Mouse (Mus musculus) gastrocnemius, adult 2 months (tissue): Measurements from ENCODE around the gene 1110051M20Rik. TPM values are rescaled to one million over a fixed set of nuclear protein-coding genes. Genes with fewer than 3 reads are reported as not detected.
A peak's percentile ranks its signal among the peaks of the same experiment; 100 is the strongest.

ENCODE experiments used
- DNase-seq: peaks from one replicate; pipeline ENCODE4 v3.0.0; 2022
- H3K27ac ChIP-seq: fragments of 200-600 bp; 2 replicates; pipeline ENCODE4 v1.8.1; 2022; ENCODE audit warnings: mild to moderate bottlenecking
- H3K4me3 ChIP-seq: fragments of 200-600 bp; 2 replicates; pipeline ENCODE4 v1.8.1; 2022; ENCODE audit warnings: mild to moderate bottlenecking, moderate library complexity
- CTCF ChIP-seq: fragments of 200-600 bp; IDR thresholded peaks from 2 replicates; pipeline ENCODE4 v1.8.1; 2022; ENCODE audit warnings: antibody characterized with exemption, mild to moderate bottlenecking, moderate library complexity
- intact Hi-C: fragments of 180-260 bp; cut with DNase I; formaldehyde crosslinking; loops from one replicate; pipeline ENCODE4 v1.15.1; 2025
- total RNA-seq, 2 experiments: library from RNA; stranded (reverse); gene quantifications; 2 replicates each; pipeline ENCODE4 v1.2.3; 2021

The 1110051M20Rik gene
- total RNA-seq, 2 experiments from 2014 or later = 13.4 to 20.0 TPM

DNA sequence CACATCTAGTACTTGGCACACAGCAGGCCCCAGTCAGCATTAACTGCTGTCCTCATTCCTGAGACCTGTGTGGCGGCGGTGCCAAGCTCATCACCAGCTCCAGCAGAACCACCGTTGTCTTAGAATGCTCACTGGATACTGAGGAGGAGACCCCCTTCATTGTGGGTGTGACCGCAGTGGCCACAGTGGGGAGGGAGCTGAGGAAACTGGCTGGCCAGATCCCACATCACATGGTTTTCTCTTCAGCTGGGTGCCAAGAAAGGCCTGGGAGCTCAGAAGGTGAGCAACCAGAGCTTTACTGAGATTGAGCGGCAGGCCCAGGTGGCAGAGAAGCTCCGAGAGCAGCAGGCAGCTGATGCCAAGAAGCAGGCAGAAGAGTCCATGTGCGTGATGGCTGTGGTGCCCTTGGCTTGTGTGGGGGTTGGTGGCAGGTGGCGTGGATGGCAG, 174.8 kb downstream of the 1110051M20Rik start:
- H3K4me3 ChIP-seq = peak overlapping the region; percentile 69
- no peak for TF ChIP-seq CTCF
- peak overlapping the region; percentile 90 for H3K27ac ChIP-seq
- intact Hi-C loops = no loop called here
- DNase-seq = peak; percentile 89

DNA sequence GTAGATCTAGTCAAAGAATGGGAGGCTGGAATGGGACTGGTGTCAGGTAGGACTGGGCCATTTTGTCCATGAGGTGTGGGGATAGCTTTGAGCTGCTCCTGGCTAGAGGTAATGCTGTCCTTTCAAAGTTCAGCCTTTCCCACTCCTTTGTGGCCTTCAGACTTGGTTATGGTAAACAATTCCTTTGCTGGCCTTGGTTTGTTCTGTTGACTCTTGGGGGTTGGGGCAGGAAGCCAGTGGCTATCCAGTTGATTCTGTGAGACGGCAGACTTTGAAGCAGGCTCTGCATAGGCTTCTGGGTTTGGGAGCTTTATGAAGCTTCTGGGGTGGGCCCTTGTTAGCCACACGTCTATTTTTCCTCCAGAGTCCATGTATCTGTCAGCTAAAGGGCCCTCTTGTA, 175.8 kb downstream of the 1110051M20Rik start:
- peak overlapping the region; percentile 41 for H3K4me3 ChIP-seq
- H3K27ac ChIP-seq = peak overlapping the region; percentile 90
- DNase-seq = no peak
- intact Hi-C loops = no loop called here
- no peak for TF ChIP-seq CTCF

DNA sequence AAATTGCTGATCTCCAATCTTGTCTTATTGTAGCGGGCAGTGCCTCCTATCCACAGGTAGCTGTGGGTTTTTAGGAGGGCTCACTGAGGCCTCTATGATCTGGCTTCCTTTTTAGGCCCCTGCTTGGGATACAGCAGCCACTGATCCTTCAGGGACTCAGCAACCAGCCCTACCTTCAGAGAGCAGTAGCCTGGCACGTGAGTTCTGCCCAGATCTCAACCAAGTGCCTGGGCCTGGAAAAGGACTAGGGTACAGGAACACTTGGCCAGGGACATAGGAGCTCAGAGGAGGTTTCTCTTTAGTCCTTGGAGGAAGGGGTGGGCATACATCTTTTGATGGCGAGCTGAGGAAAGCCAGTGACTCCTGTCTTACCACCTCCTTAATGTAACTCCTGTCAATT, 176.5 kb downstream of the 1110051M20Rik start:
- H3K4me3 ChIP-seq = peak overlapping the region; percentile 23; the same call in 1 of the 2 replicates
- peak overlapping the region; percentile 90 for H3K27ac ChIP-seq
- DNase-seq = no peak
- TF ChIP-seq CTCF = no peak
- intact Hi-C loops = no loop called here

DNA sequence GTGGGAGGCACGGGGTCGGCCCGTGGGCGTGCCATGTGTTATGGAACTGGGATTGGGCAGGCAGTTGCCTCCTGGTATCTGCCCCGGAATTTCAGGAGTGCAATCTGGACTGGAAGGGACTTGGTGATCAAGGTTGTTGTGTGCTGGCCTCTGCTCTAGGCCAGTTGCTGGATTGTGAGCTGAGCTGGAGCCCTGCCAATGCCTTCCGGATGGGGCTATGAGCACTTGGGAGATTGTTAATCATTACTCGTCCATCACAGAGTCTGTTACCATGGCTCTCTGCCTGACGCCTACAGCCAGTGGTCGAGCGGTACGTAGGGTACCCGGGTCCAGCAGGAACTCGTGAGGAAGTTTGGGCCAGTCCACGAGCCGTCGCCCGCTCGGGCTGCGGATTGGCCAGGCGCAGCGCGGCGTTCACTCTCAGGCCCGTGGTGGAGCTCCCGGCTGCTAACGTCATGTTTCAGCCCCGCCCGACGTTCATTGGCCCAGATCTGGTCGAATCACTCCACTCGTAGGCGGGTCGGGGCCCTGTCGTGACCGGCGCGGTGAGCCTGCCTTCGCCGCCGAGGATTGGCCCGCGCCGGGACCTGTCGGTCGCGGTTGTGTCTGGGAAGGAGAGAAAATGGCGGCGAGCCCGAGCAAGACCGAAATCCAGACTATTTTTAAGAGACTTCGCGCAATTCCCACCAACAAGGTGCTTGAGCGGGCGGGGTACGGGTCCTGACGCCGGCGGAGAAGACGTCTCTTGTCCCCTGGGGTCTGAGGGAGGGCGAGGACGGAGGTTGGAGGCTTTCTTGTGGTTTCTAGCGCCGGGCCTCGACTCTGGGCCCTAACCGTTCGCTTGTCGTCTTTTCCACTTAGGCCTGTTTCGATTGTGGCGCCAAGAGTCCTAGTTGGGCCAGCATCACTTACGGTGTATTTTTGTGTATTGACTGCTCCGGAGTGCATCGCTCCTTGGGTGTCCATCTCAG, 179.5 kb downstream of the 1110051M20Rik start, which contains the start of gene Arfgap2:
Arfgap2 (plus strand) TSS at position 264 of the 971 bp plus-strand sequence.
- Histone ChIP-seq H3K4me3 (peak within 1 kb of the TSS; percentile 90), H3K27ac (peak within 1 kb of the TSS; percentile 98)
- DNase-seq = peak; percentile 99
- no peak for TF ChIP-seq CTCF
- intact Hi-C loops = no loop called here

DNA sequence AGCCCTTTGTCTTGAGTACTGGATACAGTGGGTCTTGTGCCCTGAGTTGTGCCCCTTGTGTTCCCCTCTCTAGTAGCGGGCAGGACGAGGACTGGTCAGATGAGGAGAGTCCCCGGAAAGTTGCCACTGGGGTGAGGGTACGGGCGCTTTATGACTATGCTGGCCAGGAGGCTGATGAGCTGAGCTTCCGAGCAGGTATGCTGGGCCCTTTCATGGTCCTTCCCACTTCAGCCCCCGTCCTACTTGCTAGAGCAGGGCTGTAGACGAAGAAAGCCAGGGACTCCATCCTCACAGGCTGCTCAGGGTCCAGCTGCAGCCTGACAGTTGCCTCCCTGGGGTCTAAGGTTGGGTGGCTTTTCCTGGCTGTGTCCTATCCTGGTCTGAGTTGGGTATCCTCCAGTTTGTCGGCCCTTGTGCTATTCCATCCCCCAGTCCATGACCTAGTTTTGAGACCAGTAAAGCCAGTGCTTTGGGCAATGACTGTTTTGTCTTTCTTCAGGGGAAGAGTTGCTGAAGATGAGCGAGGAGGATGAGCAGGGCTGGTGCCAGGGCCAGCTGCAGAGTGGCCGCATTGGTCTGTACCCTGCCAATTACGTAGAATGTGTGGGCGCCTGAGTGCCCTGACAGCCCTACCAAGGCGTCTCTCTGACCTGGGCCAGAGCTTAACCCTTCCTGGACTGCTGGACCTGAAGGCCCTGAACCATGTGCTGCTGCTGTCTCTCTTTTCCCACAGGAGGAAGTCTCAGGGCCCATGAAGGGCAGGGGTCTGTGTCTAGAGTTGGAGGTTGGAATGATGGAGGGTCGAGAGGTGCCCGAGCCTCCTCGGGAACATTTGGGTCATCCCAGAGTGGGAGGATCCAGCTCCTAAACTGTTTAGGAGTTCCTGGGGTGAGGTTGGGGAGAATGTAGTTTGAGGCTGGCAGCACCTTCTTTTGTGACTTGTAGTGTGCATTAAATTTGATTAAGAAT, 180.5 kb downstream of the 1110051M20Rik start:
- Histone ChIP-seq H3K27ac (peak overlapping the region; percentile 98), H3K4me3 (peak overlapping the region; percentile 90)
- intact Hi-C loops = no loop called here
- peak; percentile 38 for DNase-seq
- TF ChIP-seq CTCF = no peak

DNA sequence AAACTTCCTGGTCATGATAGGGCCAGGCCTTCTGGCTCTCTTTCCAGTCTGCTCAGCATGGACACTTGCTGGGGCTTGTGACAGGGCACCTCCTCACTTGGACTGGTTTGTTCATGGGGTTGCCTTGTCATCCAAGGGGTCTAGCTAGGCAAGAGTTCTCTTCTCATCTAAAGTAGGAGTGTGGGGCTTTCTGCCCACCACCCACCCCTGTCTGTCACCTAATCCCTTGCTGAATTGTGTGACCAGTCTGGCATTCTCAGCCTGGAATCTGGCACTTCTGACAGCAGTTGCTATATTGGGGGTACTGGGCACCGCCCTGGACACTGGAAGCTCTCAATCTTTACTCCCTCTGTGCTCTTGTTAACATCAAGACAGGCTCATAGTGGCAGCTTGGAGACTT, 185.0 kb downstream of the 1110051M20Rik start:
- peak; percentile 83 for DNase-seq
- intact Hi-C loops = no loop called here
- TF ChIP-seq CTCF = no peak
- H3K4me3 ChIP-seq = peak overlapping the region; percentile 89
- H3K27ac ChIP-seq = peak overlapping the region; percentile 97

DNA sequence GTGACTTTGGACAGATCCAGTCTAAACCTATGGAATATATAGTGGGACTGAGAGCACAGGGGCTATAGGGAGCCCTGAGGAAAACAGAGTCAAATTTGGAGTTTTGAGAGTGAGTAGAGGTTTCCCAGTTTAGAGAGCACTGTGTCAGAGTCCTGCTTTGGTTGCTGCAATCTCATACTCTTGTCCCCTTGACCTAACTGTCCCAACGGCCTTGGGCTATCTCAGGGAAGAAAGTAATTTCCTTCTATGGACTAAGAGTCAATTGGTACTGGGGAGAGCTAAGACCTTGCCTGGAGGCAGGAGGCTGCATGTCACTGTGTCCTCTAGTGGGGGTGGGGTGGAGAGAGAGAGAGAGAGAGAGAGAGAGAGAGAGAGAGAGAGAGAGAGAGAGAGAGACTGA, 185.7 kb downstream of the 1110051M20Rik start:
- DNase-seq = peak; percentile 21
- H3K27ac ChIP-seq = peak overlapping the region; percentile 97
- TF ChIP-seq CTCF = no peak
- intact Hi-C loops = no loop called here
- H3K4me3 ChIP-seq = peak overlapping the region; percentile 89

DNA sequence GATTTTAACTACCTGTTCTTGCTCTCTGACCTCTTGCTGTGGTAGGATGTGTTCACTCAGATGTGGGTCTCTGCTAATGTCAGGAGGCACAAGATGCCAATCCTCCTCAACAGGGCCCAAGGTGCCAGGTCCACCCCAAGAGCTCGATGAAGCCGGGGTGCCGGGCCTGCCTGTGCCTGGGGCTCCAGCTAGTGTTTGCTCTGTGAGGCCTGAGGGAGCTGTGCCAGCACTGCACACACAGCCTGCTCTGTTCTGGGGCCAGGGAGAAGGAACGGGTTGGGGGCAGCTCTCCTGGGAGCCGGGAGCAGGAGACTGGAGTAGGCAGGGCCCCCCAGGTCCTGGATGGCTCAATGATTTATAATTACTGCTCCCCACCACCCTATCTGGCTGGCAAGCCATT, 186.4 kb downstream of the 1110051M20Rik start:
- TF ChIP-seq CTCF = no peak
- Histone ChIP-seq H3K4me3 (peak overlapping the region; percentile 89), H3K27ac (peak overlapping the region; percentile 97)
- intact Hi-C loops = no loop called here
- peak; percentile 68 for DNase-seq

DNA sequence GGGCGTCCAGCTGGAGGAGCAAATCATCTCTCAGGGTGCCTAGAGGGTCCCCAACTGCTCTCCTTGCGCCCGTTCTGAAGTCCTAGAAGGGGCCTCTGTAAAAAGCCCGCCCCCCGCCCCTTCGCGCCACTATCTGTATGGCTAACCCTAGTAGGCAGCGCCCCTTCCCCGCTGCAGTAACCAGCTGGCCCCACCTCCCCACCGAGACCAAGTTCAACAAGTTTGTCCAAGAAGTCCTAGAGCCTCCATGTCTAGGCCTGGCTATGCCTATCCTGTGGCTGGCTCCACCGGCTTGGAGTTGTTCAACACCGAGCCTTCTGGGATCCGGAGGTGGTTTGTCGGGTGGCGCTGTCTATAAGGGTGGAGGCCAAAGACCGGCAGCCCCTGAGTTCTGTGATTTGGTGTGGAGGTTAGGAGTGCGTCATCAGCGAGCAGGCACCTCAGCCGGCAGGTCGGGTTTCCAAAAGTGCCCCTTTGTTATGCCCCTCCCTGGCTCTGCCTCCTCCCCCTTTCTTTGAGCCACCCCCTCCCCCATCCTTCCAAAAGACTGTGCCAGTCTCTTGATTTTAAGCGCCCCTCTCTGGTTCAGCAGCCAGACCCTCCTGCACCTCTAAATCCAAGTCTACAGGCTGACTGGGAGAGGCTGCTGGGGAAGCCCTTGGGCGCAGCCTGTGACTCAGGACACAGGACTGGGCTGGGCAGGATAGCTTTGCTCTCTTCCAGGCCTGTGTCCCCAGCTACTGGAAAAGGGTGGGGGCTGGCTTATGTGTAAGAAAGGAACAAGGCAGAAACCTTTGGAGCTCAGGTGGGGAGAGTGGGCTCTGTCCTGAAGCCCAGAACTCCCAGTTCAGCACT, 187.2 kb downstream of the 1110051M20Rik start:
- intact Hi-C loops = loop anchor here (2.0 kb wide), 1 partner anchor 15 kb away; no protein-coding TSS in a partner anchor
- DNase-seq = peak; percentile 70
- TF ChIP-seq CTCF = no peak
- Histone ChIP-seq H3K27ac (peak overlapping the region; percentile 97), H3K4me3 (peak overlapping the region; percentile 89)

DNA sequence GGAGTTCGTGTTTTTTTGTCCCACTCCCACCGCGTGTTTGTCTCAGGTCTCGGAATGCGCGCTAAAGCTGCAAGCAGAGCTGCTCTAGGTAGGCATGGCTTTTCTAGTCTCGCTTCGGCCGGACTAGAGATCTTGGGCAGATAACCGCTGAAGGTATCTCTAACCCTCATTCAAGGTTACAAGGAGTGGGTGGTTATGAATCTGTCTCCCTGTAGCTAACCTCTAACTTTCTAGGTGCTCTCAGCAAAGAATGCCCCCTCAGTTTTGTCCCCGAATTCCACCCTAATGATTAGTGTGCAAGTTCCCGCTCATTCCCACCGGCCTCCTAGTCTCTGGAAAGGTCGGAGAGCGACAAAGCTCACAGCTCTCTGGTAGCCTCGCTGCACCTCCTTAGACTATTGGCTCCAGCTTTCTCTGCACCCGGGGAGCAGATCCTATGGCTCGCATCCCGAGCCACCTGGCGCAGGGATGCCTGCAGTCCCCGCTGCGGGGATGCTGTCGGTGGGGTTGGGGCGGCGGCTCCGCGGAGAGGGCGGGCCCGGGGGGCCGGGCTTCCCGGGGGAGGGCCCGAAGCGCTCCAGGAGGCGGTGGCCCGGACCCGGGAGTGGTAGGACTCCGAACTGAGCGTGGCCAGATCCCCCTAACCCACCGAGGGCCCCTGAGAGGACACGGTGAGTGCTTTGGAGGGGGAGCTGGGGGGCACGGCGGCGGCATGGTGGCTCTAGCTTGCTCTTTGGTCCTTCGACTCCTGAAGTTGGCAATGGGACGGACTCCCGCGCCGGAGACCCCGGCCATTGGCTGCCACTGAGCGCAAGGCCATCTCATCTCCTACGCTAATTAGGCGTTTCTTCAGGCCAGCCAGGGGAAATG, 188.0 kb downstream of the 1110051M20Rik start:
- H3K27ac ChIP-seq = peak overlapping the region; percentile 97
- peak overlapping the region; percentile 89 for H3K4me3 ChIP-seq
- peak; percentile 90 for DNase-seq
- TF ChIP-seq CTCF = no peak
- intact Hi-C loops = loop anchor here (2.0 kb wide), 1 partner anchor 14 kb away; no protein-coding TSS in a partner anchor
